Mouse (Mus musculus) hindbrain, embryonic 12.5 days (tissue): Measurements from ENCODE around the gene Oit1. TPM values are rescaled to one million over a fixed set of nuclear protein-coding genes. Genes with fewer than 3 reads are reported as not detected.

Source experiments
- ATAC-seq: fragments of 200-750 bp; cut with Nextera tagmentation; 2 replicates; pipeline ENCODE4 v1.8.0; 2017; ENCODE audit warnings: moderate TSS enrichment; ENCODE audit not compliant: low FRiP score
- H3K27ac ChIP-seq: fragments of 300-500 bp; sonication (generic); 2 replicates; pipeline ENCODE4 v1.5.1; 2016; ENCODE audit warnings: mild to moderate bottlenecking
- H3K27me3 ChIP-seq: fragments of 300-500 bp; sonication (generic); 2 replicates; pipeline ENCODE4 v1.6.1; 2016; ENCODE audit warnings: mild to moderate bottlenecking
- H3K36me3 ChIP-seq: fragments of 300-500 bp; sonication (generic); 2 replicates; pipeline ENCODE4 v1.6.1; 2016; ENCODE audit warnings: mild to moderate bottlenecking
- H3K4me1 ChIP-seq: fragments of 300-500 bp; sonication (generic); 2 replicates; pipeline ENCODE4 v1.6.1; 2016
- H3K4me2 ChIP-seq: fragments of 300-500 bp; sonication (generic); replicated peaks from 2 replicates; pipeline ENCODE4 v1.6.1; 2016; ENCODE audit warnings: mild to moderate bottlenecking
- H3K4me3 ChIP-seq: fragments of 300-500 bp; sonication (generic); 2 replicates; pipeline ENCODE4 v1.5.1; 2016; ENCODE audit warnings: mild to moderate bottlenecking
- H3K9ac ChIP-seq: fragments of 300-500 bp; sonication (generic); 2 replicates; pipeline ENCODE4 v1.6.1; 2016; ENCODE audit warnings: mild to moderate bottlenecking, moderate library complexity
- H3K9me3 ChIP-seq: fragments of 300-500 bp; sonication (generic); replicated peaks from 2 replicates; pipeline ENCODE4 v1.6.1; 2016; ENCODE audit warnings: mild to moderate bottlenecking
- WGBS: fragments of 180-500 bp; shearing (Covaris S2); methylation state at CpG from one replicate; pipeline ENCODE4 v1.1.7; 2016; 5-methylcytosine and 5-hydroxymethylcytosine counted together
- polyA plus RNA-seq: library from polyadenylated mRNA; unstranded; fragments of >200 nt; fragmentation: Nextera tagmentation; extraction: Ambion mirVana; gene quantifications from 2 replicates; pipeline ENCODE4 v1.2.1, GENCODE M21; 2016

Oit1 gene
- polyA plus RNA-seq, 1 experiment from 2014 or later: not detected

GRCm38 (mm10) chr14:8331307-8331905, 47.1 kb downstream of the Oit1 start:
- Histone ChIP-seq H3K9ac (no peak overlapping the region), H3K9me3 (no peaks in the 10 kb centered on the region), H3K4me2 (no peak overlapping the region), H3K27ac (no peak overlapping the region), H3K4me3 (no peak overlapping the region), H3K4me1 (peaks cover 10% of the 10 kb centered on the region), H3K27me3 (no peaks in the 10 kb centered on the region), H3K36me3 (no peaks in the 10 kb centered on the region)
- 85% methylated on average over 14 of the region's 14 CpGs for WGBS
- no peak for ATAC-seq

- WGBS: 78% methylated on average over 6 of the region's 6 CpGs
- Histone ChIP-seq H3K27ac (no peak overlapping the region), H3K4me1 (peaks cover 6% of the 10 kb centered on the region; the same call in 1 of the 2 replicates), H3K4me2 (no peak overlapping the region), H3K9me3 (no peaks in the 10 kb centered on the region), H3K9ac (no peak overlapping the region), H3K4me3 (no peak overlapping the region), H3K36me3 (no peaks in the 10 kb centered on the region), H3K27me3 (no peaks in the 10 kb centered on the region)
- no peak for ATAC-seq
These were observed 48.2 kb downstream of the Oit1 start for GRCm38 (mm10) chr14:8330390-8330789.

GRCm38 (mm10) chr14:8329552-8329951, 49.0 kb downstream of the Oit1 start:
- H3K36me3 ChIP-seq: no peaks in the 10 kb centered on the region
- no peak overlapping the region for H3K9ac ChIP-seq
- WGBS: 39% methylated on average over 4 of the region's 4 CpGs
- H3K27ac ChIP-seq: no peak overlapping the region
- H3K4me3 ChIP-seq: no peak overlapping the region
- peaks cover 6% of the 10 kb centered on the region; the same call in 1 of the 2 replicates for H3K4me1 ChIP-seq
- no peaks in the 10 kb centered on the region for H3K9me3 ChIP-seq
- H3K27me3 ChIP-seq: no peaks in the 10 kb centered on the region
- no peak overlapping the region for H3K4me2 ChIP-seq
- ATAC-seq: peak; percentile 59

- 26% methylated on average over 1 of the region's 1 CpGs for WGBS
- no peak for ATAC-seq
- Histone ChIP-seq H3K9ac (no peak overlapping the region), H3K36me3 (no peaks in the 10 kb centered on the region), H3K27me3 (no peaks in the 10 kb centered on the region), H3K4me3 (no peak overlapping the region), H3K4me1 (peaks cover 6% of the 10 kb centered on the region; the same call in 1 of the 2 replicates), H3K4me2 (no peak overlapping the region), H3K27ac (0 out of 2 replicates have a peak overlapping the region, but pooled peaks have one; percentile 24), H3K9me3 (no peaks in the 10 kb centered on the region)
These were observed 51.2 kb downstream of the Oit1 start for GRCm38 (mm10) chr14:8327371-8327770.

GRCm38 (mm10) chr14:8326961-8327360, 51.6 kb downstream of the Oit1 start:
- Histone ChIP-seq H3K4me2 (no peak overlapping the region), H3K36me3 (no peaks in the 10 kb centered on the region), H3K27ac (peak overlapping the region; percentile 24; the same call in 1 of the 2 replicates), H3K4me1 (peaks cover 6% of the 10 kb centered on the region; the same call in 1 of the 2 replicates), H3K9me3 (no peaks in the 10 kb centered on the region), H3K27me3 (no peaks in the 10 kb centered on the region), H3K9ac (no peak overlapping the region), H3K4me3 (no peak overlapping the region)
- no peak for ATAC-seq

- H3K27me3 ChIP-seq: peaks cover 3% of the 10 kb centered on the region; the same call in 1 of the 2 replicates
- H3K27ac ChIP-seq: no peak overlapping the region
- H3K9me3 ChIP-seq: no peaks in the 10 kb centered on the region
- no peak overlapping the region for H3K4me3 ChIP-seq
- H3K4me2 ChIP-seq: no peak overlapping the region
- 67% methylated on average over 4 of the region's 4 CpGs for WGBS
- no peak overlapping the region for H3K9ac ChIP-seq
- no peak for ATAC-seq
- no peaks in the 10 kb centered on the region for H3K36me3 ChIP-seq
- H3K4me1 ChIP-seq: peaks cover 6% of the 10 kb centered on the region; the same call in 1 of the 2 replicates
These were observed 52.8 kb downstream of the Oit1 start for GRCm38 (mm10) chr14:8325746-8326145.

GRCm38 (mm10) chr14:8320528-8320927, 58.0 kb downstream of the Oit1 start:
- no peak for ATAC-seq

GRCm38 (mm10) chr14:8317194-8318097, 61.1 kb downstream of the Oit1 start, which contains the start of gene Fam107a:
Fam107a (minus strand) TSS chr14:8318023.
- peak; percentile 51; the same call in 1 of the 2 replicates for ATAC-seq
- H3K4me1 ChIP-seq: peaks cover 18% of the 10 kb centered on the region
- H3K36me3 ChIP-seq: no peaks in the 10 kb centered on the region
- 0 out of 2 replicates have a peak within 1 kb of the TSS, but pooled peaks have one; percentile 1 for H3K9ac ChIP-seq
- H3K27ac ChIP-seq: no peak within 1 kb of the TSS
- H3K27me3 ChIP-seq: peaks cover 68% of the 10 kb centered on the region
- peak within 1 kb of the TSS; percentile 20 for H3K4me3 ChIP-seq
- H3K9me3 ChIP-seq: no peaks in the 10 kb centered on the region
- 12% methylated on average over 41 of the region's 41 CpGs for WGBS
- peak within 1 kb of the TSS; percentile 47 for H3K4me2 ChIP-seq

More at GRCm38 (mm10) chr14:8320528-8320927, 58.0 kb downstream of the Oit1 start:
- 71% methylated on average over 3 of the region's 3 CpGs for WGBS
- no peak overlapping the region for H3K27ac ChIP-seq
- no peak overlapping the region for H3K9ac ChIP-seq
- H3K4me2 ChIP-seq: no peak overlapping the region
- H3K4me3 ChIP-seq: no peak overlapping the region
- H3K36me3 ChIP-seq: no peaks in the 10 kb centered on the region
- peaks cover 18% of the 10 kb centered on the region for H3K4me1 ChIP-seq
- no peaks in the 10 kb centered on the region for H3K9me3 ChIP-seq
- peaks cover 50% of the 10 kb centered on the region for H3K27me3 ChIP-seq

- peak overlapping the region; percentile 47 for H3K4me2 ChIP-seq
- peak overlapping the region; percentile 20 for H3K4me3 ChIP-seq
- H3K36me3 ChIP-seq: no peaks in the 10 kb centered on the region
- under 1% methylated on average over 23 of the region's 23 CpGs for WGBS
- H3K9me3 ChIP-seq: no peaks in the 10 kb centered on the region
- H3K27me3 ChIP-seq: peaks cover 68% of the 10 kb centered on the region
- 0 out of 2 replicates have a peak overlapping the region, but pooled peaks have one; percentile 1 for H3K9ac ChIP-seq
- H3K4me1 ChIP-seq: peaks cover 18% of the 10 kb centered on the region
- H3K27ac ChIP-seq: no peak overlapping the region
- no peak for ATAC-seq
These were observed 62.0 kb downstream of the Oit1 start for GRCm38 (mm10) chr14:8316366-8317193.

- H3K27ac ChIP-seq: no peak overlapping the region
- peaks cover 64% of the 10 kb centered on the region for H3K27me3 ChIP-seq
- no peak overlapping the region for H3K9ac ChIP-seq
- peaks cover 18% of the 10 kb centered on the region for H3K4me1 ChIP-seq
- 80% methylated on average over 6 of the region's 6 CpGs for WGBS
- no peak overlapping the region for H3K4me3 ChIP-seq
- no peaks in the 10 kb centered on the region for H3K9me3 ChIP-seq
- no peak for ATAC-seq
- H3K36me3 ChIP-seq: no peaks in the 10 kb centered on the region
- no peak overlapping the region for H3K4me2 ChIP-seq
These were observed 63.4 kb downstream of the Oit1 start for GRCm38 (mm10) chr14:8315169-8315568.

GRCm38 (mm10) chr14:8314536-8314935, 64.0 kb downstream of the Oit1 start:
- Histone ChIP-seq H3K9ac (no peak overlapping the region), H3K27ac (no peak overlapping the region), H3K36me3 (no peaks in the 10 kb centered on the region), H3K9me3 (no peaks in the 10 kb centered on the region), H3K27me3 (peaks cover 64% of the 10 kb centered on the region), H3K4me1 (peaks cover 24% of the 10 kb centered on the region), H3K4me2 (no peak overlapping the region), H3K4me3 (no peak overlapping the region)
- 17% methylated on average over 3 of the region's 3 CpGs for WGBS
- no peak for ATAC-seq

- Histone ChIP-seq H3K36me3 (no peaks in the 10 kb centered on the region), H3K4me2 (no peak overlapping the region), H3K9me3 (no peaks in the 10 kb centered on the region), H3K27ac (no peak overlapping the region), H3K4me1 (peaks cover 27% of the 10 kb centered on the region), H3K27me3 (peaks cover 57% of the 10 kb centered on the region), H3K4me3 (no peak overlapping the region), H3K9ac (no peak overlapping the region)
- WGBS: 43% methylated on average over 7 of the region's 7 CpGs
- no peak for ATAC-seq
These were observed 64.7 kb downstream of the Oit1 start for GRCm38 (mm10) chr14:8313877-8314276.
